Mouse (Mus musculus) cortical plate, adult 2 months (tissue): Measurements from ENCODE around the gene Nol6. TPM values are rescaled to one million over a fixed set of nuclear protein-coding genes. Genes with fewer than 3 reads are reported as not detected.

ENCODE experiments used
- H3K27ac ChIP-seq: fragments of 200-500 bp; 2 replicates; pipeline ENCODE4 v1.5.1; 2012; ENCODE audit warnings: low read length, control low read depth, inconsistent platforms; ENCODE audit not compliant: insufficient read depth
- H3K4me1 ChIP-seq: fragments of 200-500 bp; 2 replicates; pipeline ENCODE4 v1.6.1; 2011; ENCODE audit warnings: low read length; ENCODE audit not compliant: control insufficient read depth, insufficient read depth
- H3K4me3 ChIP-seq: fragments of 200-500 bp; 2 replicates; pipeline ENCODE4 v1.5.1; 2011; ENCODE audit warnings: mild to moderate bottlenecking, low read length, control low read depth; ENCODE audit not compliant: insufficient read depth
- CTCF ChIP-seq: fragments of 200-500 bp; IDR thresholded peaks from 2 replicates; pipeline ENCODE4 v1.5.1; 2011; ENCODE audit warnings: mild to moderate bottlenecking, control low read depth, low read length; ENCODE audit not compliant: insufficient read depth; ENCODE audit errors: extremely low read depth
- POLR2A ChIP-seq: fragments of 200-500 bp; IDR thresholded peaks from 2 replicates; pipeline ENCODE4 v1.6.1; 2011; ENCODE audit warnings: mild to moderate bottlenecking, low read length, control low read depth; ENCODE audit not compliant: insufficient read depth; ENCODE audit errors: extremely low read depth
- polyA plus RNA-seq: library from polyadenylated mRNA; depleted of rRNA; stranded (reverse); fragments of >200 nt; gene quantifications from 2 replicates; pipeline ENCODE4 v1.2.3, GENCODE M21; 2012; rRNA removed

Nol6 gene
- polyA plus RNA-seq, 1 experiment: 73.4 TPM

DNA sequence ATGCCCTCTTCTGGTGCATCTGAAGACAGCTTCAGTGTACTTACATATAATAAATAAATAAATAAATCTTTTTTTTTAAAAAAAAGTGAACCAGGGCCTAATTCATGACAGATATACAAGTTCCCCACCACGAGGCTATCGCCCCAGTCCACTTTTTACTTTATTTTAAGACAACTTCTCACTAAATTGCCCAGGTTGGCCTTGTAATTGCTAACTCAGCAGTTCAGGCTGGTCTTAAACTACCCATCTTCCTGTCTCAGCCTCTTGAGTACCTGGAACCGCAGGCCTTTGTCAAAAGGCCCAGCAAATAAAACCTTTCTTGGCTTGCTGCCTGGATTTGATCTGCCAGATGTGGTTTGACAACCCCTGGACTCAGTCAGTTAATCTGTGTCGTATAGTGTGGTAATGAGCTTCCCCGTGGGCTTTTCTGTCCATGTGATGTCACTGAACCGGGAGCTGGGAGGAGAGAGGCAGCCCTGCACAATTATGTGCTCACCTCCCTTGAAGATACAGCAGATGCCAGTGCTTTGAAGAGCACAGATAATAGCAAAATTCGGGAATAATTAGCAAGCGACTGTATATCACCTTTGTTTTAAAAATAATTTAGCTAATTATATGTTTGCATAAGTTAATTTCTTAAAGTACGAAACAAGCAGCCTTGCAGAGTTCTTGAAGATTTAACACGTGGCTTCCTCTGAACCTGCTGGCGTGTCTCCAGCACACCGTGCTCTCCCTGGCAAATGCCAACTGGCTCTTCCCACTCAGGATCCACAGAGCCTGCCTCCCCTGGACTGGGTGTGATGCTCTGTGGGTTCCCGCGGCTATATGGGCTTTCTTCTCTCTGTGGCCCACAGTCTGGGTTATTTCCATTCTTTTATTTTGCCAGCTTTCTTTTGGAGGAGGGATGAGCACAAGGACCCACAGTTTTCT lies 52.5 kb downstream of the Nol6 start:
- Histone ChIP-seq H3K4me1 (no peaks in the 10 kb centered on the region; the same call in 1 of the 2 replicates), H3K27ac (no peak overlapping the region), H3K4me3 (no peak overlapping the region)
- TF ChIP-seq CTCF (no peak), POLR2A (no peak)

DNA sequence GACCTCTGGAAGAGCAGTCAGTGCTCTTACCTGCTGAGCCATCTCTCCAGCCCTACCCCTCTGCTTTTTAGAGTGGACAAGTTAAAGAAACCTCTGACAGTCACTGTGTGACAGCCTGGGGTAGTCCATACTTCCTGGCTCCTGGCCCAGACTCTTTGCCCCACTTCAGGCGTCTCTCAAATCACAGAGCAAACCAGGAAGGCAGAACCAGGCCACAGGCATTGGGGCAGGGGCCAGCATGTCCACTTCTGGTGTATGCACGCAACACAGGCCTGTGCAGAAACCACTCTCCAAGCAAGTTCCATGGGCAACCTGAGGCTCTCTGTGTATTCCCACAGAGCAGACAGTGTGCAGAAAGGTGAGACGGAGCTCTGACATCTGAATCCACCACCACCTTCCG lies 59.1 kb downstream of the Nol6 start:
- Histone ChIP-seq H3K27ac (no peak overlapping the region), H3K4me1 (no peaks in the 10 kb centered on the region), H3K4me3 (no peak overlapping the region)
- TF ChIP-seq CTCF (no peak), POLR2A (no peak)

Other genes with a start within 250 kb of the Nol6 start
- gene Spink4, start 204.4 kb downstream of the Nol6 start, polyA plus RNA-seq: 0.73 TPM in 1 of 2 replicates, not detected in the other
- gene Bag1, start 176.2 kb downstream of the Nol6 start, polyA plus RNA-seq: 164 and 177 TPM in 2 replicates
- gene Chmp5, start 176.0 kb downstream of the Nol6 start, polyA plus RNA-seq: 102 and 106 TPM in 2 replicates
- gene Nfx1, start 153.5 kb downstream of the Nol6 start, polyA plus RNA-seq: 84.9 and 87.1 TPM in 2 replicates
- gene Aqp7, start 76.3 kb downstream of the Nol6 start, polyA plus RNA-seq: not detected in 2 replicates
- gene Aqp3, start 26.3 kb downstream of the Nol6 start, polyA plus RNA-seq: 0.09 TPM in 1 of 2 replicates, not detected in the other
- 129 and 134 TPM in 2 replicates for gene Ube2r2, start 11.3 kb upstream of the Nol6 start, polyA plus RNA-seq
- gene Ubap2, start 150.7 kb upstream of the Nol6 start, polyA plus RNA-seq: 21.8 and 26.2 TPM in 2 replicates
- gene Dcaf12, start 190.4 kb upstream of the Nol6 start, polyA plus RNA-seq: 33.1 and 34.1 TPM in 2 replicates
- gene Ubap1, start 224.5 kb upstream of the Nol6 start, polyA plus RNA-seq: 44.0 and 47.7 TPM in 2 replicates